Mouse (Mus musculus) left cerebral cortex, adult 11 months (tissue): ENCODE measurements around the gene Senp1.

Experiments
- DNase-seq: peaks from one replicate; pipeline ENCODE4 v3.0.0; 2022; ENCODE audit warnings: low spot score

Senp1 gene

GRCm38 (mm10) chr15:98093121-98094011 lies at the start of gene Senp1:
Gene Senp1 (minus strand): TSS chr15:98093744.
- peak; percentile 81 for DNase-seq

DNA sequence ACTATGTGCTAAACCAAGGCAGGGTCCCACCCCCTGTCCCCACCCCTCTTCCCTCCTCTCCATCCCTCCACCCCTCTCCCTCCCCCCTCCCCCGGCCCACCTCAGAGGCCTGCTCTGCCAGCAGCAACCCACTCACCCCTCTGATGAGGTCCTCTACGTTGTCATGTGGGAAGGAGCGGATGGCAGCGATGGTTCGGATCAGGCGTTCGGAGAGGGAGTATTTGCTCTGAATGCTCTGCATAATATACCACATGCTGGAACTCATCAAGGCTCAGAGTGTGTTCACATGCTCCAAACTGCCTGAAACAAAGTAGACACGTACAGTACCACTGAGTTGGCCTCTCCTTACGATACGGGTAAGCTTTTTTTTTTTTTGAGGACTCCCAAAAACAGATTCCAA lies 49.0 kb upstream of the Senp1 start:
- DNase-seq = no peak

DNA sequence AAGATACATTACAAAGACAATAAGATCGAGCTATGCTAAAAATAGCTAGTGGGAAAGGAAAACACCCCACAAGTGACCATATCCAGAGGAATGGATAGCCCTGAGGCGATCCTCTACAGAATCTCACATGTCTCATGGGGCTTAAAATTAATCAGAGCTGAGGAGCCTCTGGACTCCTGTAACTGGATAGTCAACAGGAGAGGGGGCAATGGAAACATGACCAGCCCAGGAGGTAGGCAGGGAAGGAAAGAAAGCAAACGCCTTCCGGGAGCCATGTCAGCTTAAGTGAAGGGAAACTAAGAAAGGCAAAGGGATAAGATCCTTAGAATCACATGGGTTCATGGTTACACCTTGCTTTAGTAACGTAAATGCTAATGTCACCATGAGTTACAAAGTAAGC lies 47.3 kb upstream of the Senp1 start:
- no peak for DNase-seq

DNA sequence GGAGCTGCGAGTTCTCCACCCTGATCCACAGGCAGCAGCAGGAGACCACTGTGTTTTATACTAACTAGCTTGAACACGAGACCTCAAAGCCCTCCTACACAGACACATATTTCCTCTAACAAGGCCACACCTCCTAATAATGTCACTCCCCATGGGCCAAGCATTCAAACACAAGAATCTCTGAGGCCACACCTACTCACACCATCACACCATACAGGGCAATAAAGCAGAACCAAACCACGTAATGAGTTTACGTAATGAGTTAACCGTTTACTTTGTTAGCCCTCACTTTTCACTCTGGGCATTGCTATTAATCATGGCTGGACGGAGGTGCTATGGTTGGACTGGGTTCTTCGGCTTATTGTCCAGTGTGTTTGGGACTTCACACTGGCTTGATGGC lies 46.2 kb upstream of the Senp1 start:
- DNase-seq = no peak

- DNase-seq = no peak
These were observed 43.3 kb upstream of the Senp1 start for GRCm38 (mm10) chr15:98136871-98137270.

GRCm38 (mm10) chr15:98135671-98136070 lies 42.1 kb upstream of the Senp1 start:
- no peak for DNase-seq

GRCm38 (mm10) chr15:98134666-98135065 lies 41.1 kb upstream of the Senp1 start:
- peak; percentile 41 for DNase-seq

DNA sequence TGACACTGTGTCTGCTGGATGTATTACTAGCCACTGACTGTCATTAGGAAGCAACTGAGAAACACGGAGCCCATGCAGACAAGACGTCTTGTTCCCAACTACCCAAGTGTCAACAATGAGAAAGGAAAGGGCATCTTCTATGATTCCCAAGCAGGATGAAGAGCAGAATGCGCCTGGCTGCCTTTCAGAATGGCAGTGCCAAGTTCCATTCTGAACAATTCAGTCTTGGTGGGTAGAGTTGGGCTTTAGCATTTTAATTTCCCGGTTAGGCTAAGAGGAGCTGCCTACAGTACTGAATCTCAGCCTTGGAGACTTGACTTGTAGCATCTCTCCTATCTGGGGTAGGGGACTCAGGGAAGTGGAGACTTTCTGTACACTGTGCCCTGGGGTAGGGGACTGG lies 40.5 kb upstream of the Senp1 start:
- no peak for DNase-seq

- DNase-seq = no peak
These were observed 39.9 kb upstream of the Senp1 start for GRCm38 (mm10) chr15:98133471-98133870.

GRCm38 (mm10) chr15:98131942-98132655 lies 38.6 kb upstream of the Senp1 start:
- DNase-seq = no peak

DNA sequence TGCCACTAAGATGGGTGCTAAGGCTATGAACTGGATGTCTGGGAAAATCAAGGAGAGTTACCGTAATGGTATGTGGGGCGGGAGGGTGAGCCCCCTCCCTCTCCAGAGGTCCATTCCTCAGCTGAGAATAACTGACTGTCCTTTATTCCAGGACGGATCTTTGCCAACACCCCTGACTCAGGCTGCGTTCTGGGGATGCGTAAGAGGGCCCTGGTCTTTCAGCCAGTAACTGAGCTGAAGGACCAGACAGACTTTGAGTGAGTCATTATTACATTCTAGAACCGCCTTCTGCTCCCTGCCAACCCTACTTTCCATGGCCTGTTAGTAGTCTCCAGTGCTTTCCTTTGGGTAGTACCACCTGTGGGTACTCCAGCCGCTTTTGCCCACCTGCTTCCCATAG lies 37.9 kb upstream of the Senp1 start:
- DNase-seq = no peak

GRCm38 (mm10) chr15:98131001-98131400 lies 37.5 kb upstream of the Senp1 start:
- no peak for DNase-seq

GRCm38 (mm10) chr15:98120831-98121230 lies 27.3 kb upstream of the Senp1 start:
- DNase-seq = no peak

DNA sequence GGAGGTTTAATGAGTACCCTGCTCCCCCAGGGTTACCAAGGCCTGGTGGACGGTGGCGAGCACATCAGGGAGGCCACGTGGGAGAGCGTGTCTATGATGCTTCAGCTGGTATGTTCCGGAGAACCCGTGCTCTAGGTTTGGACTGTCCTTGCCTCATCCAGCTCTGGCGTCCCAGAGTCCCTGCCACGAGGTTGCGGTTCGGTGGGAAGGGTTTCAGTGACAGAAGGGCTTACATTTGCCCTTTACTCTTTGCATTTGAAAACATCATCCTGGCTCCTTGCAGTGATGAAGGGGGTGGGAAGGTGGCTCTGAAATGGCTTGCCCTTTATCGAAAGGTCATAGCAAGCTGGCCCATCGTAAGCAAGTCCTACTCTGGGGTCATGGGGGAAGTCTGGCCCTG lies 25.8 kb upstream of the Senp1 start:
- DNase-seq = no peak

- no peak for DNase-seq
These were observed 22.7 kb upstream of the Senp1 start for GRCm38 (mm10) chr15:98116287-98116686.

DNA sequence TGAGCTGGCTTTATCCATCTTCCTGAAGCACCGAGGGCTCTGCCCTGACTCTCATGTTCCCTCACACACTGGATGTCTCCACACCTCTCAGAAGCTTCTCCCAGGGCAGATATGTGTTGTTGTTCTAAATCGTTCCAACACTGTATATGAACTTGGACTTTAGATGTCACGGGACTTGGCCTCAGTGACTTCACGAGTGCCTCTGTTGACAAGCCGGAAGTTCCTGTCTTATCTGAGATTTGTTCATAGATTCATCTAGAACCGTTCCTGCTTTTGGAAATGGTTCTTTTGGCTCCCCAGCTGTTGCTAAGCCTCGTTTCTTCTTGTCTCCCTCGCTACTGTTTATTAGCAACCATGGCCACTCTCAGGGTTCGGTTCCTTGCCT lies 22.2 kb upstream of the Senp1 start:
- no peak for DNase-seq

DNA sequence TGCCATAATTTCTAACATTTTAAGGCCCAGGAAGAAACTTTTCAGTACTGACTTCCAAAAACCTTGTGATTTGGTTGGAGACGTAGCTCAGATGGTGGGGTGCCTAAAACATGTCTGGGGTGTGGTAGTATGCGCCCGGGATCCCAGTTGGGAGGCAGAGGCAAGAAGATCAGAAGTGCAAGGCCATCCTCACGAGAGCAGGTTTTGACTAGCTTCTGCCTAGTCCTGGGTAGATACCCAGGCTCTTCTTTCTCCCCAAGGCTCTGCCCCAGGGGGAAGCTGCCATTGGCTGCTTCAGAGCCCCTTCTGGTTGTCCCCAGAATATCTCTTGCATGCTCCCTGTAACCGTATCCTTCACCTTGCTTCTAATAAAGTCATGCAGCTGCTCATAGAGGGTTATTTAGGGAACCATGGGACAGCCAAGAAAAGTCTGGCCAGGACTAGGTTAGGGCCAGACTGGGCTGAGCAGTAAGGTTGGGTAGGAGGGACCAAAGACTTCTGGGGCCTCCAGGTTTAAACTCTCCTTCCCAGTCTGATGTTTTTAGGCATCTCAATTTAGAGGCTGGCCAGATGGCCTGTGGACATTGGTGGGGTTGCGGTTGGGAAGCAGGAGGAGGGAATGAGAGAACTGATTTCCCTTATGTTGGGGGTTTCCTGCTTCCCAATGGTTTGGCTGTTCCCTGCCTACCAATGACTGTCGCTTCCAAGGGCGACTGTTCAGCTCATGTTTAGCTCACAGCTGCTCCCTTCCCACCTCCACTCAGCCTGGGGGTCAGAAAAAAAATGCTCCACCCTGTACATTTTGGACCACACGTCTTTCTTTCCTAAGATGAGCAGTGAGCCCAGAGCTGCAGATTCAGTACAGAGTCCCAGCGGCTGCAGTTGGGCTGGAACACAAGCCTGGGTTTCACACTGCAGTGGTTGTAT lies 21.6 kb upstream of the Senp1 start:
- no peak for DNase-seq

DNA sequence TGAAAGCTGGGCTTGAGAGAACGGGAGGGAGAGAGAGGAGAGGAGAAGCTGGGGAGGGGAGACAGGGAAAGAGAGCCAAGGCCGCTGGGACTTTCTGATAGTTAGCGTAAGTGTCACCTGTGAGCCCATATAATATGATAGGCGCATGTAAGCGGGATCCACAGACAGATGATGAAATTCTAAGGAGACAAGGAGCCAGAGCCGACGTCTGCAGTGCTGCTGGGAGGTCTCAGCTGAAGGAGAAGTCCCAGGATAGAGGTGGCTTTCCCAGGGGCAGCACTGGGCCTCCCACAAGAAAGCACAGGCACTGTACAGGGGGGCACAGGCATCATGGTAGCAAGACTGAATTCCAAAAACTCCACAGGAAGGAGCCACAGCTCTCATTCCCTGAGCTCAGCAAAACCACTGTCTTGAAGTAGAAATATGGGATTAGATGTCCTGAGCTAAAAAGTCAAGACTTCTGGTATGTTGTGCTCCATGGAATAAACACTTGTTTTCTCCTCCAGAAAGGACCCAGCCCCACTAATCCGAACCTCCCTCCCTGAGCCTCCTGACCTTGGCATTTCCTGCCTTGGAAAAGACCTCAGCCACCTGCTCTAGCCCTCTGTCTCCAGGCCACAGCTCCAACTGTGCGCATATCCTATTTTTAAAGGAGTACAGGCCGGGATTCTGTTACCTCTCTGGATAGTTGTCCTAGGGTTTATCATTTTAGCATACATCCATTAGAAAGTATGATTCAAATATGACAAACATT lies 20.7 kb upstream of the Senp1 start:
- DNase-seq = no peak

GRCm38 (mm10) chr15:98111791-98112190 lies 18.2 kb upstream of the Senp1 start:
- DNase-seq = no peak

GRCm38 (mm10) chr15:98108297-98109152 lies 15.0 kb upstream of the Senp1 start:
- DNase-seq = peak; percentile 85
